Mouse (Mus musculus) intestine, postnatal 0 days (tissue): ENCODE data around the gene Lgals3bp. TPM values are rescaled to one million over a fixed set of nuclear protein-coding genes. Genes with fewer than 3 reads are reported as not detected.

Experiments used
- ATAC-seq: fragments of 200-750 bp; cut with Nextera tagmentation; 2 replicates; pipeline ENCODE4 v1.8.0; 2017; ENCODE audit warnings: mild to moderate bottlenecking, moderate TSS enrichment, moderate library complexity
- H3K27ac ChIP-seq: fragments of 300-500 bp; sonication (generic); 2 replicates; pipeline ENCODE4 v1.5.1; 2014; ENCODE audit warnings: mild to moderate bottlenecking, low read depth, low read length, moderate library complexity
- H3K27me3 ChIP-seq: fragments of 300-500 bp; sonication (generic); replicated peaks from 2 replicates; pipeline ENCODE4 v1.6.1; 2014; ENCODE audit warnings: low read length, mixed read lengths; ENCODE audit not compliant: control insufficient read depth, insufficient read depth
- H3K36me3 ChIP-seq: fragments of 300-500 bp; sonication (generic); 2 replicates; pipeline ENCODE4 v1.6.1; 2014; ENCODE audit warnings: mild to moderate bottlenecking, moderate library complexity; ENCODE audit not compliant: control insufficient read depth, insufficient read depth
- H3K4me1 ChIP-seq: fragments of 300-500 bp; sonication (generic); replicated peaks from 2 replicates; pipeline ENCODE4 v1.6.1; 2014; ENCODE audit warnings: antibody characterized with exemption, low read length, mixed read lengths; ENCODE audit not compliant: control insufficient read depth, insufficient read depth
- H3K4me2 ChIP-seq: fragments of 300-500 bp; sonication (generic); replicated peaks from 2 replicates; pipeline ENCODE4 v1.6.1; 2014; ENCODE audit warnings: low read depth, mild to moderate bottlenecking, moderate library complexity
- H3K4me3 ChIP-seq: fragments of 300-500 bp; sonication (generic); 2 replicates; pipeline ENCODE4 v1.5.1; 2014; ENCODE audit warnings: low read depth, low read length
- H3K9ac ChIP-seq: fragments of 300-500 bp; sonication (generic); 2 replicates; pipeline ENCODE4 v1.6.1; 2014; ENCODE audit warnings: mild to moderate bottlenecking, low read depth, low read length
- H3K9me3 ChIP-seq: fragments of 300-500 bp; sonication (generic); 2 replicates; pipeline ENCODE4 v1.6.1; 2016; ENCODE audit warnings: mixed run types; ENCODE audit not compliant: control insufficient read depth
- CTCF ChIP-seq: sonication (generic); IDR thresholded peaks from 2 replicates; pipeline ENCODE4 v1.5.1; 2016; ENCODE audit warnings: low read depth, mild to moderate bottlenecking, control low read depth, antibody characterized with exemption, moderate library complexity
- WGBS: fragments of 180-500 bp; shearing (Covaris S2); extraction: QIAGEN DNeasy Blood & Tissue Kit; methylation state at CpG from one replicate; pipeline ENCODE4 v1.1.7; 2014; 5-methylcytosine and 5-hydroxymethylcytosine counted together
- polyA plus RNA-seq: library from polyadenylated mRNA; unstranded; fragments of >200 nt; fragmentation: Nextera tagmentation; extraction: Ambion mirVana; gene quantifications from 2 replicates; pipeline ENCODE4 v1.2.1, GENCODE M21; 2015

The Lgals3bp gene
- polyA plus RNA-seq, 1 experiment from 2014 or later = 382 TPM

GRCm38 (mm10) chr11:118372641-118373040 lies 29.3 kb downstream of the Lgals3bp start:
- Histone ChIP-seq H3K9ac (no peak overlapping the region), H3K9me3 (no peaks in the 10 kb centered on the region), H3K4me2 (no peak overlapping the region), H3K36me3 (no peaks in the 10 kb centered on the region), H3K27me3 (no peaks in the 10 kb centered on the region), H3K4me3 (no peak overlapping the region), H3K27ac (no peak overlapping the region), H3K4me1 (no peaks in the 10 kb centered on the region)
- 65% methylated on average over 7 of the region's 7 CpGs for WGBS
- ATAC-seq = no peak
- no peak for TF ChIP-seq CTCF

GRCm38 (mm10) chr11:118371876-118372275 lies 30.0 kb downstream of the Lgals3bp start:
- Histone ChIP-seq H3K27me3 (no peaks in the 10 kb centered on the region), H3K4me1 (no peaks in the 10 kb centered on the region), H3K4me2 (no peak overlapping the region), H3K9ac (no peak overlapping the region), H3K36me3 (no peaks in the 10 kb centered on the region), H3K4me3 (no peak overlapping the region), H3K9me3 (no peaks in the 10 kb centered on the region), H3K27ac (no peak overlapping the region)
- 80% methylated on average over 7 of the region's 7 CpGs for WGBS
- TF ChIP-seq CTCF = no peak
- ATAC-seq = no peak

GRCm38 (mm10) chr11:118369657-118370056 lies 32.2 kb downstream of the Lgals3bp start:
- no peaks in the 10 kb centered on the region for H3K4me1 ChIP-seq
- H3K9me3 ChIP-seq = no peaks in the 10 kb centered on the region
- H3K9ac ChIP-seq = no peak overlapping the region
- H3K36me3 ChIP-seq = no peaks in the 10 kb centered on the region
- H3K27ac ChIP-seq = no peak overlapping the region
- no peak overlapping the region for H3K4me2 ChIP-seq
- no peak overlapping the region for H3K4me3 ChIP-seq
- no peak for TF ChIP-seq CTCF
- ATAC-seq = no peak
- H3K27me3 ChIP-seq = no peaks in the 10 kb centered on the region
- 76% methylated on average over 8 of the region's 8 CpGs for WGBS

- Histone ChIP-seq H3K4me2 (no peak overlapping the region), H3K4me1 (no peaks in the 10 kb centered on the region), H3K27ac (no peak overlapping the region), H3K9me3 (no peaks in the 10 kb centered on the region), H3K36me3 (no peaks in the 10 kb centered on the region), H3K27me3 (no peaks in the 10 kb centered on the region), H3K4me3 (no peak overlapping the region), H3K9ac (no peak overlapping the region)
- no peak for ATAC-seq
- TF ChIP-seq CTCF = no peak
- 84% methylated on average over 5 of the region's 5 CpGs for WGBS
These were observed 32.6 kb downstream of the Lgals3bp start for GRCm38 (mm10) chr11:118369251-118369650.

GRCm38 (mm10) chr11:118368330-118368729 lies 33.6 kb downstream of the Lgals3bp start:
- WGBS = 62% methylated on average over 3 of the region's 3 CpGs
- no peak for ATAC-seq

GRCm38 (mm10) chr11:118366559-118366958 lies 35.3 kb downstream of the Lgals3bp start:
- no peak for ATAC-seq
- H3K27ac ChIP-seq = no peak overlapping the region
- H3K4me3 ChIP-seq = no peak overlapping the region
- no peaks in the 10 kb centered on the region for H3K9me3 ChIP-seq
- H3K4me2 ChIP-seq = no peak overlapping the region
- 0 out of 2 replicates have a peak, but pooled peaks cover 3% of the 10 kb centered on the region for H3K27me3 ChIP-seq
- no peak overlapping the region for H3K9ac ChIP-seq
- no peaks in the 10 kb centered on the region for H3K36me3 ChIP-seq
- WGBS = 72% methylated on average over 8 of the region's 8 CpGs
- H3K4me1 ChIP-seq = no peaks in the 10 kb centered on the region
- no peak for TF ChIP-seq CTCF

More at GRCm38 (mm10) chr11:118368330-118368729, 33.6 kb downstream of the Lgals3bp start:
- H3K9ac ChIP-seq = no peak overlapping the region
- H3K27me3 ChIP-seq = 0 out of 2 replicates have a peak, but pooled peaks cover 3% of the 10 kb centered on the region
- H3K4me1 ChIP-seq = no peaks in the 10 kb centered on the region
- H3K4me2 ChIP-seq = no peak overlapping the region
- no peaks in the 10 kb centered on the region for H3K9me3 ChIP-seq
- H3K36me3 ChIP-seq = no peaks in the 10 kb centered on the region
- peak; percentile 56 for TF ChIP-seq CTCF
- no peak overlapping the region for H3K4me3 ChIP-seq
- no peak overlapping the region for H3K27ac ChIP-seq

GRCm38 (mm10) chr11:118366108-118366507 lies 35.8 kb downstream of the Lgals3bp start:
- no peaks in the 10 kb centered on the region for H3K9me3 ChIP-seq
- 0 out of 2 replicates have a peak, but pooled peaks cover 3% of the 10 kb centered on the region for H3K27me3 ChIP-seq
- H3K4me1 ChIP-seq = no peaks in the 10 kb centered on the region
- H3K9ac ChIP-seq = no peak overlapping the region
- no peak overlapping the region for H3K4me2 ChIP-seq
- no peak for TF ChIP-seq CTCF
- no peak for ATAC-seq
- no peaks in the 10 kb centered on the region for H3K36me3 ChIP-seq
- H3K27ac ChIP-seq = no peak overlapping the region
- WGBS = 39% methylated on average over 3 of the region's 3 CpGs
- H3K4me3 ChIP-seq = no peak overlapping the region
